Mouse (Mus musculus) kidney, embryonic 14.5 days (tissue): ENCODE data around the gene Hoxb1. TPM values are rescaled to one million over a fixed set of nuclear protein-coding genes. Genes with fewer than 3 reads are reported as not detected.

Source experiments
- ATAC-seq: fragments of 200-750 bp; cut with Nextera tagmentation; 2 replicates; pipeline ENCODE4 v1.8.0; 2017; ENCODE audit warnings: moderate number of reproducible peaks, mild to moderate bottlenecking, moderate TSS enrichment, moderate library complexity; ENCODE audit not compliant: low FRiP score, low TSS enrichment
- H3K27ac ChIP-seq: fragments of 300-500 bp; sonication (generic); 2 replicates; pipeline ENCODE4 v1.5.1; 2014; ENCODE audit warnings: low read depth, mild to moderate bottlenecking, low read length, moderate library complexity, mixed read lengths
- H3K27me3 ChIP-seq: fragments of 300-500 bp; sonication (generic); 2 replicates; pipeline ENCODE4 v1.6.1; 2014; ENCODE audit warnings: mild to moderate bottlenecking, low read length; ENCODE audit not compliant: control insufficient read depth, insufficient read depth
- H3K36me3 ChIP-seq: fragments of 300-500 bp; sonication (generic); 2 replicates; pipeline ENCODE4 v1.6.1; 2014; ENCODE audit warnings: low read length, mixed read lengths; ENCODE audit not compliant: control insufficient read depth, insufficient read depth
- H3K4me1 ChIP-seq: fragments of 300-500 bp; sonication (generic); 2 replicates; pipeline ENCODE4 v1.6.1; 2014; ENCODE audit warnings: low read length, mixed read lengths; ENCODE audit not compliant: control insufficient read depth, insufficient read depth
- H3K4me2 ChIP-seq: fragments of 300-500 bp; sonication (generic); replicated peaks from 2 replicates; pipeline ENCODE4 v1.6.1; 2014; ENCODE audit warnings: low read depth, mild to moderate bottlenecking, low read length
- H3K4me3 ChIP-seq: fragments of 300-500 bp; sonication (generic); 2 replicates; pipeline ENCODE4 v1.5.1; 2014; ENCODE audit warnings: mild to moderate bottlenecking, low read length
- H3K9ac ChIP-seq: fragments of 300-500 bp; sonication (generic); 2 replicates; pipeline ENCODE4 v1.6.1; 2014; ENCODE audit warnings: low read depth, mild to moderate bottlenecking, low read length, moderate library complexity
- H3K9me3 ChIP-seq: fragments of 300-500 bp; sonication (generic); 2 replicates; pipeline ENCODE4 v1.6.1; 2016; ENCODE audit warnings: low read length; ENCODE audit not compliant: control insufficient read depth
- WGBS: fragments of 180-500 bp; shearing (Covaris S2); extraction: QIAGEN DNeasy Blood & Tissue Kit; methylation state at CpG from one replicate; pipeline ENCODE4 v1.1.7; 2014; 5-methylcytosine and 5-hydroxymethylcytosine counted together
- polyA plus RNA-seq: library from polyadenylated mRNA; unstranded; fragments of >200 nt; fragmentation: Nextera tagmentation; extraction: Ambion mirVana; gene quantifications from 2 replicates; pipeline ENCODE4 v1.2.1, GENCODE M21; 2014

The Hoxb1 gene
- polyA plus RNA-seq, 1 experiment from 2014 or later: 0.37 TPM

- peaks cover 10% of the 10 kb centered on the region for H3K27me3 ChIP-seq
- H3K27ac ChIP-seq: no peak overlapping the region
- H3K4me2 ChIP-seq: peak overlapping the region; percentile 40
- no peaks in the 10 kb centered on the region for H3K36me3 ChIP-seq
- WGBS: 2% methylated on average over 47 of the region's 47 CpGs
- peak; percentile 26 for ATAC-seq
- H3K4me3 ChIP-seq: peak overlapping the region; percentile 22
- no peaks in the 10 kb centered on the region for H3K9me3 ChIP-seq
- H3K9ac ChIP-seq: peak overlapping the region; percentile 0; the same call in 1 of the 2 replicates
- peaks cover 29% of the 10 kb centered on the region; the same call in 1 of the 2 replicates for H3K4me1 ChIP-seq
These were observed 815 bp downstream of the Hoxb1 start for GRCm38 (mm10) chr11:96366092-96367041.

GRCm38 (mm10) chr11:96367141-96367540 lies 1.6 kb downstream of the Hoxb1 start:
- H3K9me3 ChIP-seq: no peaks in the 10 kb centered on the region
- WGBS: 28% methylated on average over 6 of the region's 6 CpGs
- H3K9ac ChIP-seq: no peak overlapping the region
- H3K36me3 ChIP-seq: no peaks in the 10 kb centered on the region
- H3K27me3 ChIP-seq: peaks cover 10% of the 10 kb centered on the region
- ATAC-seq: no peak
- peaks cover 35% of the 10 kb centered on the region for H3K4me1 ChIP-seq
- H3K4me2 ChIP-seq: peak overlapping the region; percentile 40
- H3K4me3 ChIP-seq: no peak overlapping the region
- H3K27ac ChIP-seq: no peak overlapping the region

- no peak overlapping the region for H3K9ac ChIP-seq
- no peak overlapping the region for H3K4me3 ChIP-seq
- no peak for ATAC-seq
- no peaks in the 10 kb centered on the region for H3K36me3 ChIP-seq
- no peak overlapping the region for H3K4me2 ChIP-seq
- H3K27ac ChIP-seq: no peak overlapping the region
- no peaks in the 10 kb centered on the region for H3K9me3 ChIP-seq
- 34% methylated on average over 5 of the region's 5 CpGs for WGBS
- H3K27me3 ChIP-seq: peaks cover 10% of the 10 kb centered on the region
- H3K4me1 ChIP-seq: peaks cover 37% of the 10 kb centered on the region
These were observed 3.1 kb downstream of the Hoxb1 start for GRCm38 (mm10) chr11:96368686-96369085.

- H3K36me3 ChIP-seq: no peaks in the 10 kb centered on the region
- peaks cover 10% of the 10 kb centered on the region for H3K27me3 ChIP-seq
- ATAC-seq: no peak
- H3K4me1 ChIP-seq: peaks cover 33% of the 10 kb centered on the region
- no peak overlapping the region for H3K4me2 ChIP-seq
- no peak overlapping the region for H3K27ac ChIP-seq
- no peaks in the 10 kb centered on the region for H3K9me3 ChIP-seq
- no peak overlapping the region for H3K4me3 ChIP-seq
- no peak overlapping the region for H3K9ac ChIP-seq
- WGBS: 61% methylated on average over 7 of the region's 7 CpGs
These were observed 3.6 kb downstream of the Hoxb1 start for GRCm38 (mm10) chr11:96369140-96369539.

- H3K9me3 ChIP-seq: no peaks in the 10 kb centered on the region
- peaks cover 4% of the 10 kb centered on the region for H3K27me3 ChIP-seq
- ATAC-seq: no peak
- H3K4me1 ChIP-seq: peaks cover 18% of the 10 kb centered on the region
- peak overlapping the region; percentile 38; the same call in 1 of the 2 replicates for H3K27ac ChIP-seq
- no peak overlapping the region for H3K9ac ChIP-seq
- H3K4me2 ChIP-seq: no peak overlapping the region
- H3K4me3 ChIP-seq: no peak overlapping the region
- WGBS: 40% methylated on average over 3 of the region's 3 CpGs
- H3K36me3 ChIP-seq: no peaks in the 10 kb centered on the region
These were observed 6.2 kb downstream of the Hoxb1 start for GRCm38 (mm10) chr11:96371726-96372125.

GRCm38 (mm10) chr11:96372519-96372918 lies 7.0 kb downstream of the Hoxb1 start:
- Histone ChIP-seq H3K27ac (no peak overlapping the region), H3K27me3 (no peaks in the 10 kb centered on the region; the same call in 1 of the 2 replicates), H3K9me3 (no peaks in the 10 kb centered on the region), H3K36me3 (no peaks in the 10 kb centered on the region), H3K4me3 (no peak overlapping the region), H3K4me2 (no peak overlapping the region; the same call in 1 of the 2 replicates), H3K4me1 (peaks cover 17% of the 10 kb centered on the region), H3K9ac (no peak overlapping the region)
- 9% methylated on average over 3 of the region's 3 CpGs for WGBS
- peak; percentile 93 for ATAC-seq

- 61% methylated on average over 7 of the region's 7 CpGs for WGBS
- no peak overlapping the region for H3K4me2 ChIP-seq
- no peaks in the 10 kb centered on the region for H3K9me3 ChIP-seq
- H3K27me3 ChIP-seq: no peaks in the 10 kb centered on the region
- peaks cover 13% of the 10 kb centered on the region for H3K4me1 ChIP-seq
- ATAC-seq: no peak
- no peak overlapping the region for H3K27ac ChIP-seq
- H3K4me3 ChIP-seq: no peak overlapping the region
- no peaks in the 10 kb centered on the region for H3K36me3 ChIP-seq
- no peak overlapping the region for H3K9ac ChIP-seq
These were observed 9.3 kb downstream of the Hoxb1 start for GRCm38 (mm10) chr11:96374810-96375209.

GRCm38 (mm10) chr11:96383381-96383780 lies 17.8 kb downstream of the Hoxb1 start:
- 70% methylated on average over 5 of the region's 5 CpGs for WGBS
- H3K36me3 ChIP-seq: no peaks in the 10 kb centered on the region
- 0 out of 2 replicates have a peak, but pooled peaks cover 4% of the 10 kb centered on the region for H3K4me1 ChIP-seq
- H3K4me2 ChIP-seq: no peak overlapping the region
- no peak overlapping the region for H3K9ac ChIP-seq
- no peaks in the 10 kb centered on the region for H3K27me3 ChIP-seq
- H3K27ac ChIP-seq: no peak overlapping the region; the same call in 1 of the 2 replicates
- H3K9me3 ChIP-seq: no peaks in the 10 kb centered on the region
- H3K4me3 ChIP-seq: no peak overlapping the region
- ATAC-seq: no peak

GRCm38 (mm10) chr11:96387635-96388034 lies 22.1 kb downstream of the Hoxb1 start:
- Histone ChIP-seq H3K27me3 (no peaks in the 10 kb centered on the region), H3K4me2 (no peak overlapping the region), H3K27ac (no peak overlapping the region), H3K4me3 (no peak overlapping the region), H3K9me3 (no peaks in the 10 kb centered on the region), H3K36me3 (no peaks in the 10 kb centered on the region), H3K9ac (no peak overlapping the region), H3K4me1 (0 out of 2 replicates have a peak, but pooled peaks cover 2% of the 10 kb centered on the region)
- 84% methylated on average over 2 of the region's 2 CpGs for WGBS
- no peak for ATAC-seq
